Mouse (Mus musculus) gastrocnemius, postnatal 36 days (tissue): ENCODE measurements around the gene 6430571L13Rik. TPM values are rescaled to one million over a fixed set of nuclear protein-coding genes. Genes with fewer than 3 reads are reported as not detected.

Source experiments
- DNase-seq, 2 experiments: peaks; one replicate each; pipeline ENCODE4 v3.0.0; 2022
- intact Hi-C: fragments of 180-260 bp; cut with DNase I; formaldehyde crosslinking; loops from one replicate; pipeline ENCODE4 v1.15.1; 2025
- total RNA-seq, 2 experiments: library from RNA; stranded (reverse); gene quantifications; 2 replicates each; pipeline ENCODE4 v1.2.3; 2021

Gene 6430571L13Rik
- total RNA-seq, 2 experiments from 2014 or later = 33.5 to 35.9 TPM

DNA sequence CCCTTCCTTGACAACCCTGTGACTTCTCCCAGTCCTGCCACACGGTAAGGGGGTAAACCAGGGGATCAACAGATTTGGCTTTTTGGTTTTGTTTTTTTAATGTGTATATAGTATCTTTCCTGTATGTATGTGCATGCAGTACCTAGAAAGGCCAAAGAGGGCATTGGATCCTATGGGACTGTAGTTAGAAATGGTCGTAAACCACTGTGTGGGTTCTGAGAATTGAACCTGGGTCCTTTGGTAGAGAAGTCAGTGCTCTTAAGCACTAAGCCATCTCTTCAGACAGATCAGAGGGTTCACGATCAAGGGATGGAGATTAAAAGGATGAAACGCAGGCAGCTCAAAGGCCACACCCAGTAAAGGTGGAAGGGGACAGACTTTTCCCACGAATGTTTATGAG, 5.4 kb upstream of the 6430571L13Rik start:
- DNase-seq = no peak
- intact Hi-C loops = no loop called here

DNA sequence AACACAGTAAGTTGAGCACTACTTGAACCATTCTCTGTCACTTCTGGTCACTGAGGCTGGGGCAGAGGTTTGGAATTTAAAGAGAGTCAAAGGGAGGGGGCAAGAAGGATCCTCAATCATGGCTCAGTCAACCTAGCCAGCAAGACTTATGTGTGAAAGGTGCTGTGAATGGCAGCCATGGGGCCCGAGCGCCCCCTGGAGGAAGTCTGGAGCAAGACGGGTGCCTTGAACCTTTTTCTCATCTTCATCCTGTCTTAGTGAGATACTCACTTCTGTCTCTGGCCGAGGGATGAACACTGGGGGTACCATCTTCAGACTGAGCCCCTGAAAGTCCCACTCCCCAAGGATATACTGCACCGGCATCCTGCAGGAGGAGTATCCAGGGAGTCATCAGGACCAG, 4.5 kb upstream of the 6430571L13Rik start:
- peak; percentile 63 to 72 for DNase-seq
- intact Hi-C loops = loop anchor here (1.0 kb wide), 1 partner anchor 42 kb away; no protein-coding TSS in a partner anchor

DNA sequence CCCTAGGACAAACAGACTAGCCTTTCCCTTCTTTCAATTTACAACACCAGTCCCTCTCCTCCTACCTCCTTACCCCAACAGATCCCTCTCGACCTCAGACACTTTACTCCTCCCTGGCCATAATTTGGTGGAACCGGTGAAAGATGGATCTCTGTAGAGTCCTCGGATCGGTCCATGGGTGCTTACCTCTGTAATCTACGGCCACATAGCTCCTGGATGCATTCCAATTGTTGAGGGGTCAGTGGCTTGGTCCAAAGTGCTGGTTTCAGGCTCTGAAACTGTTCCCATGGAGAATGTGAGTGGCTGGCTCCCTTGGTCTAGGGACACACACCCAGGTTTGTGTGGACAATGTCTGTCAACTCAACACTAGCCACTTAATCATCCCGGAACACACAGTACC, 4.0 kb upstream of the 6430571L13Rik start:
- intact Hi-C loops = loop anchor here (1.0 kb wide), 1 partner anchor 42 kb away; no protein-coding TSS in a partner anchor
- no peak for DNase-seq

GRCm38 (mm10) chr9:107338172-107338883, 2.1 kb upstream of the 6430571L13Rik start, which contains the start of gene Hemk1:
Gene Hemk1 (minus strand): TSS chr9:107338350.
- peak; percentile 57 to 70 for DNase-seq
- intact Hi-C loops = no loop called here

- intact Hi-C loops = no loop called here
- no peak for DNase-seq
Measured at GRCm38 (mm10) chr9:107340911-107341645, 676 bp downstream of the 6430571L13Rik start.

- DNase-seq = no peak
- intact Hi-C loops = no loop called here
Measured at GRCm38 (mm10) chr9:107342201-107342709, 1.9 kb downstream of the 6430571L13Rik start.

GRCm38 (mm10) chr9:107343146-107343943, 2.9 kb downstream of the 6430571L13Rik start:
- intact Hi-C loops = no loop called here

GRCm38 (mm10) chr9:107344027-107344426, 3.6 kb downstream of the 6430571L13Rik start:
- intact Hi-C loops = no loop called here
- DNase-seq = no peak

More at GRCm38 (mm10) chr9:107343146-107343943, 2.9 kb downstream of the 6430571L13Rik start:
- peak in 1 of 2 experiments; percentile 64 for DNase-seq

DNA sequence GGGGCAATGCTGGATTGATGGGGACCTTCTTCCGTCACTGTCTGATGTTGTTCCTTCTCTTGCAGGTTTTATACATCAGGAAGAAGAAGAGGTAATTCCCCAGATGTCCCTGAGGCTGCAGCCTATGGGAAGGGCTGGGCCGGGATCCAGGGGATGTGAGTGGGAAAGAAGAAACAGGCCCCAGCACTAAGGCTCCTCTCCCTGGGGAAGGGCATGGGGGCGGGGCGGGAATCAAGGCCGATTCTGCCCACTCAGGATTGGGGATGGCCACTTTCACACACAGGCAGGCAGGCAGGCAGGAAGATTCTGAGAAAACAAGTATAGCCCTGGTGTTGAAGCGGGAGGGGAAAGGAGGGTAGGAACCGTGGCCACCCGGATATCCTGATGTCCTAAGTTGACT, 5.7 kb downstream of the 6430571L13Rik start:
- intact Hi-C loops = no loop called here
- DNase-seq = no peak

DNA sequence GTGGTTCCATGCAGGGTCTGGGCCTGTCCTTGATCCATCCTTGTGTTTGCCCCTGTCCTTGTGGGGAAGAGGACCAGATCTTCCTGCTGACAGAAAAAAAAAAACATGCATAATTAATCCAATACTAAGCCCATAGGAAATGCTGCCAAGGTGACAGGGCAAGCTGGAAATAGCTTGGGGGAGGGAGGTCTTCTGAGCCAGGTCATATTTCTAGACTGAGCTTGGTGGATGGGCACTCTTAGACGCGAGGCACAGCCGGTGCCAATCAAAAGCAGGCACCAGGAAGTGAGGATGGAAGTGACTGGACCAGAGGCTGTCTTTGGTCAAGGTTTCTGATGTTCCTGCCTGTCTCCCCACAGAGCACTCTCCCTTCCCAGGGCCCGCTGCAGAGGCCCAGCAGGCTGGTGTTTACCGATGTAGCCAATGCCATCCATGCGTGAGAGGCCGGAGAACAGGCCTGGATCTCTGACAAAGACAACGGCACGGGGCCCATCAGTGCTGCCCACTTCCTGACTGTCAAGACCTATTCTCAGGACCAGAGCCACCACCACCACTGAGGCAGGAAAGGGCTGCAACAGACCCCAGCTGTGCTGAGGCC, 7.3 kb downstream of the 6430571L13Rik start:
- no peak for DNase-seq
- intact Hi-C loops = no loop called here

DNA sequence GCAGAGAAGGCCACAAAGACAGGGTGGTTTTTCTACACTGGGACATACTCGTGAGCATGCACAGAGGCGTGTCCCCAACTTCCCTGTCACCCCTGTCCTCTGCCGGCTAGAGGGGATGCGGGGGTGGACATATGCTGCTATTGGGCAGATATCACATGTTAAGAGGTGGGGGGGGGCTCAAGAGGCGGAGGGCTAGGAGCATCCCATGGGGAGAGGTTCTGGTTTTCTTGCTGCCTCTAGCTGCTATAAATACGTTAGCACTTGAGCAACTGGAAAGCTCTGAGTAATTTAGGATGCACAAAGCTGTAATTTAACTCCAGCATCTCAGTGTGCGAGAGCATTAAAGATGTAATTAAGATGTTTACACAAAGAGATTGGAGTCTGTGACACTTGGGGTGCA, 8.9 kb downstream of the 6430571L13Rik start:
- intact Hi-C loops = no loop called here
- DNase-seq = no peak

- DNase-seq = no peak
- intact Hi-C loops = loop anchor here (5.0 kb wide), 1 partner anchor 63 kb away; no protein-coding TSS in a partner anchor
Measured at GRCm38 (mm10) chr9:107354826-107355225, 14.4 kb downstream of the 6430571L13Rik start.

DNA sequence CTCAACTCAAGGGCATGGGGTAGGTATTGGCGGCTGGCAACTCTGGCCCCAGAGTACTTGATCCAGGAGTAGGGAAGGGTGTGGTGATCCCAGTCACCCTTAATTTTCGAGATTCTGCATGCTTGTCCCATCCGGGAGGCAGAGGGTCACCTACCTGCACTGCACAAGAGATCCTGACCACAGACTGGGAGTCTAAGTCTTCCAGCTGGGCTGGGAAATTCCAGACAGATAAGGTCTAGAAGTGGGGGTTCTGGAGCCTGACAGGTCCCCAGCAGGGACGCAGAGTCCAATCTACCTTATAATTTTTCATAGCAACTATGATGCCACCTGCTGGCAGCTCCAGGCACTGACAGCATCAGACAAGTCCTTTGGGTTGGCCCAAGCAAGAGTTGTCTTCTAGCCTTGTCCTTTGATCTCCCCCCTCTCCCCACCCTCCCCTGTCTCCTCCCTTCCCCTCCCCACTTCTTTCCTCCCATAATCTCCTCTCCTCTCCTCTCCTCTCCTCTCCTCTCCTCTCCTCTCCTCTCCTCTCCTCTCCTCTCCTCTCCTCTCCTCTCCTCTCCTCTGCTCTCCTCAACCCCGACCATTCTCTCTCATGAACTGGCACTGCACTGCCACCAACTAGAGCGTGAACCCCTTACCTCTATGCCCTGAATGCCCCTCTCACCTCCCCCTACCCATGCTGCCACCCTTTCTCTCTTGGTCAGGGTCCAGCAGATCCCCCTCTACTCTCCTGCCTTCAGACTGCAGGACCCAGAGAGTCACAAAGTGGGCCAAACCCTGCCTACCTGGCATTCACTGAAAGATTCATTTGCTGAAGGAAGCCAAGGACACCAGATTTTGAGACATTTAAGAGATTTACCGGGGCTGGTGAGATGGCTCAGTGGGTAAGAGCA, 15.7 kb downstream of the 6430571L13Rik start:
- DNase-seq = peak; percentile 48 to 49
- intact Hi-C loops = loop anchor here (5.0 kb wide), 1 partner anchor 64 kb away; no protein-coding TSS in a partner anchor

- DNase-seq = peak; percentile 72 to 73
- intact Hi-C loops = loop anchor here (2.0 to 5.0 kb wide), 2 partner anchors 65 to 157 kb away; no protein-coding TSS in a partner anchor
Measured at GRCm38 (mm10) chr9:107357651-107358050, 17.2 kb downstream of the 6430571L13Rik start.

GRCm38 (mm10) chr9:107360989-107361388, 20.6 kb downstream of the 6430571L13Rik start:
- intact Hi-C loops = no loop called here
- DNase-seq = no peak

GRCm38 (mm10) chr9:107366644-107367043, 26.2 kb downstream of the 6430571L13Rik start:
- peak in 1 of 2 experiments; percentile 21 for DNase-seq
- intact Hi-C loops = loop anchor here (1.0 to 2.0 kb wide), 2 partner anchors 96 to 148 kb away; no protein-coding TSS in a partner anchor

- intact Hi-C loops = no loop called here
Measured at GRCm38 (mm10) chr9:107368302-107368701, 27.9 kb downstream of the 6430571L13Rik start.

DNA sequence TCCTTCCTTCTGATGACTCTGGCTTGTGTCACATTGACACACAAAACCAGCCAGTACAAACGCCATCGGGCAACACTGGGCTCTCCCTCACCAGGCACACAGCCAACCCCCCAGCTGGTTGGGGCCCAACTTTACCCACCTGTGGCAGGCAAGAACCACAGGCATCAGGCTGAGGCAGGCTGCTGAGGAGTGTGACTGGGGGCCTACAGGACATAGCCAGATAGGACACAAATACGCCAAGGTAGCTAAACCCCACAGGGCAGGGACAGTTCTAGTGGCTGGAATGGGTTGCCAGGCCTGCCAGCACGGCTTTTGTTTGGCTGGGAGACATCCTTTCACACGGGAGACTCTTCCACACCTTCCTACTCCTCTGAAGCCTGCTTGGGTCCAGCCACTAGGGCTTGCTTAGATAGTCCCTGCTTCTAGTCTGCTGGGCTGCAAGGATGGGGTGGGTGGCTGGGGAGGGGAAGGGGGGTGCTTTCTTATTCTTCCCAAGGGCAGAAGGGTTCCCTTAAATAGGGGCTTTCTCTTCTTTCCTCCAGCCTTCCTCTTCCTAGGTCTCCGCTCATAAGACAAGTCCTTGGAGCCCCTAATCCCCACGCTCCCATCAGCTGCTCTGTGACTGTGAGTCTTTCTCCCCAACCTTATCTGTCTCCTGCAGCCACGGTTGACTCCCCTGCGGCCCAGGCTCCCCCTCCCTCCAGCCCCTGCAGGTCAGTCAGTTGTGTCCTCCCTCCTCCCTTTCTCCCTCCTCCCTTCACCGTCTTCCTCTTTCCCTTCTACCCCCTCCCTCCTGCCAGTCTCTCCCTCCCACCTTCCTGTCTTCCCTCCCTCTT, 29.1 kb downstream of the 6430571L13Rik start:
- DNase-seq = no peak
- intact Hi-C loops = no loop called here

More at GRCm38 (mm10) chr9:107368302-107368701, 27.9 kb downstream of the 6430571L13Rik start:
- no peak for DNase-seq
